Mouse (Mus musculus) layer of hippocampus, adult 11-12 months (tissue): Measurements from ENCODE around the gene Skint8.
"Not testable (repeated sequence)": the region's sequence is repeated elsewhere in the genome, so short reads cannot be mapped to it uniquely, and the experiment has no call there.

Source experiments
- DNase-seq: peaks from one replicate; pipeline ENCODE4 v3.0.0; 2022; ENCODE audit warnings: low spot score

Skint8 gene

DNA sequence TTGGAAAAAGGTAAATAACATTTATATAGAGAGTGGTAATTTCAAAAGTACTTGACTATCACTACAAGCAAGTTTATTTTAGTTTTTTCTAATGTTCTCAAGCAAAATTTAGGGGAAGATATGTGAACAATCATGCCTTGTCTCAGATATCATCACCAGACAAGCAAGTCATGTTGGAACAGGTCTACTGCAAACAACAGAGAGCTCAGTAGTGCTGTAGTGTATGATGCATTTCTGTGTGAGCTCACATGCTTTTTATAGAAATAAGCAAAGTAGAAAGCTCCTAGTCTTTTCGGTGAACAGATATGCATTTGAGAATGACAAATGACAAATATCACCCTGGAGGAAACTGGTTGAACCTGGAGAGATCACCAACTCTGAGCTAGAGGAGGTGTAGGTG is at the start of gene Skint8:
Gene Skint8 (plus strand): TSS at position 301 of the 400 bp plus-strand sequence.
- DNase-seq = no peak

DNA sequence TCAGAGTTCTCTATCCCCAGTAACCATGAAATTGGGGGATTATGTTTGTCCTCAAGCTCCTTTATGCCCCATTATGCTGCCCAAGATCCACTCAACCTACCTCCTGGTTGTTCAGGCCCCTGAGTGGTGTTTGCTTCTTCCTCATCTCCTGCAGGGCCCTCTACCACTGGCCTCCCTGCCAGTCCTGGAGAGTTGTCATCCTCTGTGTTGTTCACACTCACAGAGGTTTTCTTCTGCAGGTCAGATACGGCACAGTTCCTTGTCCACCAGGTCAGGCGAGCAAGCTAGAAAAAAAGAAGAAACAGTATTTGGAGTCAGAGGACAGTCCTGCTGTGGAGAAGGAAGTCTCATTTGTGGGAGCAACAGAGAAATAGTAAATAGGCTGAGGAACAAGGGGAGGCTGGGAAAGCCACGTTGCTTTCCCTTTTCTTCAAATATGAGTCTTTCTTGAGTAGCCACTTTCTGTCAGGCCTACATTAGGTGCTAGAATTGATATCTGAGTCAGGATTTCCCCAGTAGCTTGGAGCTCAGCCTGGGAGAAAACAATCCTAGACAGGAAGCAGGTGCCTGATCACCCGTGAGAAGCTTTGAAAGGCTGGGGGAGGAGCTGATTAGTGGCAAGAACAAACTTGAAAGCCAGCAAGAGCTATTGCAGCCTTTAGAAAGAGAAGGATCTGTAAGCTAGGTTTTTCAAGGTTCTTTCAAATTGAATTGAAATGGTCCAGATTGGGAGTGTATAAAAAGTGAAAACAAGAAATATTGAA is 38.9 kb upstream of the Skint8 start:
- no peak for DNase-seq

DNA sequence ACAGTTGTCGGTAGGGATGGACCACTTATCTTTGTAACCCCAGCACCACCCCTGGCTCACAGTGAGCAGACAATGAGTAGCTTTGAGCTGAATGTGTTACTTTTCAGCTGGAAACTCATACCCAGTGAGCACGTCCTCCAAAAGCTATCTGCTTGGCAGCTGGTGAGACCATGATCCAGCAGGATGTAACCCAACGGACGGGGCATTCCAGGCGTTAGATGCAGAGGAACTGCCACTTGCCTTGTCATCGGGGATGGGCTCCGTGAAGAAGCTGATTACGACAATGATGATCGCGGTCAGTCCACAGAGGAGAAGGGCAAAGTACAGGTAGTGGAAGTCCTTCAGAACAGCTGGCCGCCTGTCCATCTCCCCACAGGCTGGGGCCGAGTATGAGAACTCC is 35.6 kb upstream of the Skint8 start:
- DNase-seq = no peak

DNA sequence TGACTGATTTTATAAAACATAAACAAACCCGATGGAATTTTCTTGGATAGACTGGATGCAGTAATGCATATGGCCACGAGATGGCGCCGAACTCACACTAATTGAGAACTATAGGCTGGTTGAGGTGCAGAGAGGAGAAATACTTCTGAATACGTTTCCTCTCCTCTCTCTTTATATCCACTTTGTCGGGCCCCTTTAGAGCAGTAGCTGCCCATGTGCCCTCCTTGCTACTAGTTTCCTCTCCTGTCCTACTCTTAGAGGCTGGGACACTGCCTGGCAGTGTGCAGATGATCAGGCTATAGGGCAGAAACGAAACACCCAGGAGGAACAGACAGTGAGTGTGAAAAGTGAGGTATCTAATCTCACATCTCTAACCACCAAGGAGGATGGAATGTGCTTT is 33.2 kb upstream of the Skint8 start:
- peak; percentile 74 for DNase-seq

DNA sequence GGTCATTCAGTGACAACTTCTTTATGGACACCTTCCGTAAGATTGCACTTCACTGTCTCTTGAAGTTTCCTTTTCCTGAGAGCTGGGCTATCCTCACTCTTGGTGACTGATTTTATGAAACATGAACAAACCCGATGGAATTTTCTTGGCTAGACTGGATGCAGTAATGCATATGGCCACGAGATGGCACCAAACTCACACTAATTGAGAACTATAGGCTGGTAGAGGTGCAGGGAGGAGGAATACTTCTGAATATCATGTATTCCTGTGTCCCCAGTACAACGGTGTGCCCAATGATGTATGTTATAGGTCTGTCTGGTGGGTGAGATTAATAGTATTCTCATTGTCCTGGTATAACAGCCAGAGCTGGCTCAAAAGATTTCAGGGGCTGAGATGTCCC is 32.6 kb upstream of the Skint8 start:
- peak; percentile 84 for DNase-seq

DNA sequence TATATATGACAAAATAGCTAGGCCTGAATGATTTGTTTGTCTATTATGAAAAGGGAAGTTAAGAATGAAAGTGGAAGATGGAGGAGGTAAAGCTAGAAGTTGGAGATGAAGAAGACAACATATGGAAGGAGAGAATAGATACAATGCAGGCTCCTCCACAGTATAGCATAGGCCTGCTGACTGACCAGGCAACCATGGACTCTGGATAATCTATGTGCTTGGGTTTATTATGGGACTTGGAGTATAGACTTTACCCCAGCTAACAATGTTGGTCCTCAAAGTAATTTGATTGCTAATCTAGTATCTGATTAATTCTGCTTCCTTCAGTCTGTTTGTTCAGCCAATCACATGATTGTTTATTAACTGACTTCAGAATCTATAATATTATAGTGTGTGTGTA is 27.1 kb upstream of the Skint8 start:
- no peak for DNase-seq

DNA sequence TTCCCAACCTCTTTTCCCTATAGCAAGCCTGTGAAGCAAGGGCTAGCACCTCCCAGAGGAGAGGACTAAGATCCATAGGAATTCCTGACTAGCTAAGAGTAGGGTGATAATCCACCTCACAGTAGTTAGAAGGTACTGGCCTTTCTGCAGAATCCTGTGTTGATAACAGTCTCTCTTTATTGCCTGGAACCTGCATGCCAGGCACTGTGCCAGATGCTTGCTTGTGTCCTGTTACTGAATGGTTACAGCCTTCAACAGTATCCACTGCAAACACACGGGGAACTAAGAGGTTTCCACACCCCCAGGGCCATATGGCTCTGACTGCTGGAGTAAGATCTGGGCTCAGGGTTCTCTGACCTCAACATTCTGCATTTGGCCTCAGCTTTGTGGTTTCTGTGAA is 21.4 kb upstream of the Skint8 start:
- DNase-seq = no peak

DNA sequence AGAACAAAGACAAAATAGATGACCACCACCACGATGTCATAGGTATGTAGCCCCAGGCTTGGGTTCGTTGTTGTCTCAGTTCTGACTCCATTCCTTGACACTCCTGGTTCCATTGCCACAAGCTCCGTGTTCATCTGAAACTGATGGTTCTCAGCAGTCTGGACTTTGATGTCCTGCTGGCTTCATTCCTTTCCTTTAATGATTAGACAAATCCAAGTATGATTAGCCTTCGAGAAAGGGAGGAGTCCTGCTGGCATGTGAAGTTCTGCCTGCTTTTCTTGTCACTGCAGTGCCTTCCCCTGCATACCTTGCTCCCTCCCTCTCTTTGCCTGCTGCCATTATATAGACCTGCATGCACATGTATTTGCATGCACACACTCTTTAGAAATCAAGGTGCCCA is 20.6 kb upstream of the Skint8 start:
- DNase-seq = no peak

DNA sequence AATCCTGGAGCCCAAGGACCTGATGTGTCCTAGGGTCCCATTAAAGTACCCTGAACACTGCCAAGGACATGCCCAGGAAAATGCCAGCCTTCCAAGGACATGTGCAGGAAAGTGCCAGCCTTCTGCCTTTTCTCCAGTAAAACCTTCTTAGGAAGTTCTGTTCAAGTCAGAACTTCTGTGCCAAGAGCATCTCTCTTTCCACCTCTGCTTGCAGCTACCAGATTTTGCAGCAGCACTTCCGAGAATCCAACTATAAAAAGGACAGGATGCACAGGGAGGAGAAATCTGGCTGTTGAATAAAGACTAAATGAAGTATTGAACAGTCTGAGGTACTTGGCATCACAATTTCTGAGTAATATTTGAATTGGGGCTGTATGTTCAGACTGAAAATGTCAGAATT is 18.7 kb upstream of the Skint8 start:
- not testable (repeated sequence) for DNase-seq

DNA sequence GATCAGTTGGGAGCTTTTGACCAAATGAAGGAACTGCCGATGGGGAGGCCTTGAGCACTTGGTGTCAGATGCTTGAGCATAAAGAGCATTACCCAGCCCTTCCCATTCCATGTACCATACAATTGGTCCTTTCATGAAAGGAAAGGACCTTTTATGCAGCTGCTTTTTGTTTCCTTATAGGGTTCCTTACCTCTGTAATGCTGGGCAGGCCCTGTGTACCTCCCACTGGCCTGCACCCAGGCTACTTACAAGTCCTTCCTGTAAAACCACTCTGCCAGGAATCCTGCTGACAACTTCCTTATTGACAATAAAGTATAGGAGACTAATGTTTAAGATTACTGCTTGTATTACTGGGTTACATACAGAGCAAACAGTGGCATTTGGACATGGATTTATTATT is 17.7 kb upstream of the Skint8 start:
- DNase-seq = no peak

DNA sequence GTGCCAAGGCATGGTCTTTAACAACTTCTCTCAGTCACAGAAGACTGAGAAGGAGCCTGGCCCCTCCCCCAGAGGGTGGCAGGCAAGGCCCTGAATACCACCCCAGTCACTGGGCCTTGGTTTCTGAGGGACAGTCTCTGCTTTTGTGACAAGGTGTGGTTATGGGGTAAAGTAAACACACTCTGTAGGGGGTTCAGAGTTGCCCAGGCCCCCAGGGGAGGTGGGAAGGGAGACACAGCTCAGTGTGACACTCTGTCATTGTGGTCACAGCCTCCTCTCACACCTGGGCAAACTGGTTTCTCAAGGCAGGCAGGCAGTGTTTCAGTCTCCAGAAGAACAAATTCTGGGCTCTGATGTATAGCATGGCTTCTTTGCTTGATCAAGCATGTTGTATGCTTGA is 16.4 kb upstream of the Skint8 start, which contains the start of gene Slc5a9:
Gene Slc5a9 (minus strand): TSS at position 144 of the 400 bp plus-strand sequence.
- no peak for DNase-seq

DNA sequence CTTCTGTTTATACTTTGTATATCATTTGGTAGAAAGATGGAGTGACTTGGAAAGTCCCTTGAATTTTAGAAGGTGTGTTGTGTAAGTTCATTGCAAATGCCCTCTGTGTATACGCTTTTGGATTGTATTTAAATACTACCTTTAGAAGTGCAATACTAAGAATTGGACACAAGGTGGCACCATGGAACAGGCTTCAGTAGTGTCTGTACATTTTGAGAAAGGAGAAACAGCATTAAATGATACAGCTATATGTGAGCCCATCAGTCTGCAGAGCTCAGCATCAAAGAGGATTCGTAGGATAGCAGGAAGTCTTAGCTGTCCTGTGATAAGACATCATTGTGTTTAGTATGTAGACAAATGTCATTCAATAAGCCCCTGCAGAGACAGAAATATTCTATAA is 11.3 kb upstream of the Skint8 start:
- DNase-seq = peak; percentile 34

DNA sequence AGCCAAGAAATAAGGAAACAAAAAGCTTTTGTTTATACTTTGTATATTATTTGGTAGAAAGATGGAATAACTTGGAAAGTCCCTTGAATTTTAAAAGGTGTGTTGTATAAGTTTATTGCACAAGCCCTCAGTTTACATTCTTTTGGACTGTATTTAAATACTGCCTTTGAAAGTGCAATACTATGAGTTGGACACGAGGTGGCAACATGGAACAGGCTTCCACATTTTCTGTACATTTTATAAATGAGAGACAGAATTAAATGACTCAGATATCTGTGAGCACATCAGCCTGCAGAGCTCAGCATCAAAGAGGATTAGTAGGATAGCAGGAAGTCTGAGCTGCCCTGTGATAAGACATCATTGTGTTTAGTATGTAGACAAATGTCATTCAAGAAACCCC is 42.1 kb downstream of the Skint8 start:
- DNase-seq = no peak

DNA sequence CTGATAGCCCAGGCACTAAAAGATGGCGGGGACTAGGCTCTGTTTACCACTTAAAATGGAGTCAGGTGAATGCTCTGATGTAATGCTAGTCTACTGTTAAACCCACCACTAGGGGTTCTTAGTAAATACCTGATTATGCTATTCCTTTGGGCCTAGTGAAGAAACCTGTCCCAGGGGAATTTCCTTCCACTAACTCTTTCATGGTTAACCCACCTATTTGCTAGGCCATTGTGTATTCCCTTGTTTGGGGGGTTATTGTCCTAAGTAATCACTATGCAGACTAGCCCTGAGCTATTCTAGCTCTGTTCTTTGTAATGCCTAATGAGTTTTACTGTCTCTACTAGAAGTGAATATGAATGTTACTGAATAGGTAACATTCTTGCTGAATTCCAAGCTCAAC is 44.0 kb downstream of the Skint8 start:
- not testable (repeated sequence) for DNase-seq

DNA sequence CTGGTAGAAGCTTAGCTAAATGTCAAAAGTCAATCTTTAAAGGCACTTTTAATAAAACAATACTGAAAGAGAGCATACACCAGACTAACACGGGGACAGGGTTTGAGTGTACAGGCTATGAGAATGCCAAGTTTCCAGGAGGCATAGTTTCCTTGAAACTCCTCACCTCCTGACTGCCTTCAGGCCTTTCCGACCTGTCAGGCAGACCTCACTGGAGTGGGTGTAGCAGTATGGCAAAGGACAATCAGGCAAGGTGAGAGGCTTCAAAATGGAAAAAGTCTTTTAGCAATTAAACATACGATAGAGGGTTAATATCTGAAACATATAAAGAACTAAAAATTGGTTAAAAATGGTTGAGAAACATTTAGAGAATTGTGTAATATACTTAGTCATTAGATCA is 44.5 kb downstream of the Skint8 start:
- DNase-seq = no peak

DNA sequence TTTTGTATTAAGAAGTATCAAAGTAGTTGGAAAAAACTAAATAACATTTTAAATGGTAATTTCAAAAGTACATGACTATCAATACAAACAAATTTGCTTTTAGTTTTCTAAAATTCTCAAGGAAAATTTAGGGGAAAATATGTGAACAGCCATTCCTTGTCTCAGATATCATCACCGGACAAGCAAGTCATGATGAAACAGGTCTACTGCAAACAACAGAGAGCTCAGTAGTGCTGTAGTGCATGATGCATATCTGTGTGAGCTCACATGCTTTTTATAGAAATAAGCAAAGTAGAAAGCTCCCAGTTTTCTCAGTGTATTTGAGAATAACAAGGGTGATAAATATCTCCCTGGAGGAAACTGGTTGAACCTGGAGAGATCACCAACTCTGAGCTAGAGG is 53.4 kb downstream of the Skint8 start, which contains the start of gene Skint7:
Gene Skint7 (plus strand): TSS at position 301 of the 400 bp plus-strand sequence.
- no peak for DNase-seq
